ENCODE assay signal across 8 mouse cellular contexts in genomic region chr7:84409896-84410521, GRCm38 (mm10). TPM values are rescaled to one million over a fixed set of nuclear protein-coding genes. Genes with fewer than 3 reads are reported as not detected.
DNase-seq lines count a peak whose midpoint lies in the region; ATAC-seq and TF ChIP-seq lines count a peak whose summit lies in the region.

Gene Arnt2, minus strand, starts transcription at chr7:84410176.

- peak within 1 kb of the TSS; percentile 13; the same call in 1 of the 2 replicates for H3K4me3 ChIP-seq in spleen, adult 2 months (ENCODE audit: extremely low read depth, insufficient read depth, insufficient read length)
- H3K4me3 ChIP-seq in lung, postnatal 0 days (ENCODE audit: low read depth, low read length): peak within 1 kb of the TSS; percentile 60

- no peaks in the 10 kb centered on the region for H3K36me3 ChIP-seq in spleen, adult 2 months (ENCODE audit: control insufficient read depth, insufficient read depth, low read length)
- no peaks in the 10 kb centered on the region for H3K36me3 ChIP-seq in lung, postnatal 0 days (ENCODE audit: insufficient read depth, low read length)

- no peaks in the 10 kb centered on the region; the same call in 1 of the 2 replicates for H3K4me1 ChIP-seq in spleen, adult 2 months (ENCODE audit: control insufficient read depth, insufficient read depth, insufficient read length)
- no peaks in the 10 kb centered on the region for H3K4me1 ChIP-seq in lung, postnatal 0 days (ENCODE audit: insufficient read depth, low read depth, low read length)

- TF ChIP-seq CTCF in spleen, adult 2 months (IDR thresholded peaks at IDR 0.05; ENCODE audit: extremely low read depth, insufficient read depth, insufficient read length, insufficient replicate concordance): no peak
- no peak for TF ChIP-seq CTCF in lung, postnatal 0 days (IDR thresholded peaks at IDR 0.05)

- no peaks in the 10 kb centered on the region for H3K9me3 ChIP-seq in lung, postnatal 0 days (ENCODE audit: low read length)

- no peak for TF ChIP-seq EP300 in lung, postnatal 0 days (IDR thresholded peaks at IDR 0.05)

- H3K9ac ChIP-seq in lung, postnatal 0 days (replicated peaks; ENCODE audit: low read depth): 0 out of 2 replicates have a peak within 1 kb of the TSS, but pooled peaks have one; percentile 29

- DNase-seq in spleen, adult 2 months (ENCODE audit: low read depth in 1 of 2, low spot score in 2 of 2): no peak
- DNase-seq in spleen, adult 18-20 months: no peak
- DNase-seq in embryo, embryonic 9.5 days (ENCODE audit: extremely low spot score): peak; percentile 81
- DNase-seq in heart, postnatal 4 days: peak; percentile 12
- peak; percentile 85 for DNase-seq in layer of hippocampus, adult 9-11 months
- peak; percentile 10 for DNase-seq in lung, postnatal 0 days (ENCODE audit: low spot score)
- DNase-seq in right cerebral cortex, postnatal 10 days (ENCODE audit: low spot score in 2 of 2): peak; percentile 82 to 86
- no peak for DNase-seq in gastrocnemius, adult 18-20 months (ENCODE audit: low spot score)

- H3K27ac ChIP-seq in spleen, adult 2 months (ENCODE audit: insufficient read depth, low read length): no peak within 1 kb of the TSS; the same call in 1 of the 2 replicates
- no peak within 1 kb of the TSS for H3K27ac ChIP-seq in lung, postnatal 0 days (ENCODE audit: low read length)

- whole genome bisulfite sequencing in spleen, adult 2 months: 4% methylated on average over 60 of the region's 69 CpGs
- under 1% methylated on average over 34 of the region's 69 CpGs for WGBS in lung, postnatal 0 days

- TF ChIP-seq POLR2A in spleen, adult 2 months (IDR thresholded peaks at IDR 0.05; ENCODE audit: low read depth, low read length): no peak

- ATAC-seq in lung, postnatal 0 days: peak; percentile 62

- H3K4me2 ChIP-seq in lung, postnatal 0 days (replicated peaks; ENCODE audit: low read depth, low read length): peak within 1 kb of the TSS; percentile 89

- peaks cover 9% of the 10 kb centered on the region; the same call in 1 of the 2 replicates for H3K27me3 ChIP-seq in spleen, adult 2 months (ENCODE audit: control insufficient read depth, insufficient read depth, low read length)
- H3K27me3 ChIP-seq in lung, postnatal 0 days (replicated peaks; ENCODE audit: insufficient read depth, low read length): no peaks in the 10 kb centered on the region

RNA-seq across cellular contexts. Expression of gene Arnt2, which starts in this region (rescaled TPM):
- polyA plus RNA-seq in spleen, adult 2 months (2012; rRNA removed): 2.0 and 2.2 TPM in 2 replicates
- total RNA-seq in heart, postnatal 4 days (2021): 1 to 10 TPM; 1.5 to 1.7 TPM
- polyA plus RNA-seq in lung, postnatal 0 days (2015; fragmentation: Nextera tagmentation; extraction: Ambion mirVana): 0.63 and 0.78 TPM in 2 replicates
- total RNA-seq in gastrocnemius, adult 18-20 months (2021): 1 to 10 TPM in 1 of 2 experiments, under 1 TPM in 1; 0.48 to 1.2 TPM

Comparison
In these comparisons a context has a peak if more than half of its experiments do, and no peak if none do; other contexts are left out.
1. Peak in DNase-seq, ATAC-seq, H3K4me3 ChIP-seq, H3K9ac ChIP-seq and H3K4me2 ChIP-seq in lung, postnatal 0 days; RNA of the gene not detected or under 1 TPM.
2. DNase-seq: peak in embryo, embryonic 9.5 days (single experiment), heart, postnatal 4 days (single experiment), layer of hippocampus, adult 9-11 months (single experiment) and right cerebral cortex, postnatal 10 days (2 of 2); none in spleen, adult 2 months (0 of 2), spleen, adult 18-20 months (0 of 2) and gastrocnemius, adult 18-20 months (single experiment).